Mouse (Mus musculus): ENCODE results near the gene Gnao1.

Gnao1 gene

GRCm38 (mm10) chr8:93845186-93845585 is 35.4 kb downstream of the Gnao1 start:
- DNase-seq (ENCODE audit: low spot score) = no peak

- DNase-seq (ENCODE audit: low spot score) = no peak
Observed at GRCm38 (mm10) chr8:93852087-93852645, 42.4 kb downstream of the Gnao1 start.

GRCm38 (mm10) chr8:93852851-93853461 is 43.2 kb downstream of the Gnao1 start:
- no peak for DNase-seq (ENCODE audit: low spot score)

- no peak for DNase-seq (ENCODE audit: low spot score)
Observed at GRCm38 (mm10) chr8:93854676-93855075, 44.9 kb downstream of the Gnao1 start.

GRCm38 (mm10) chr8:93855272-93855671 is 45.5 kb downstream of the Gnao1 start:
- DNase-seq (ENCODE audit: low spot score) = no peak

- DNase-seq (ENCODE audit: low spot score) = no peak
Observed at GRCm38 (mm10) chr8:93857144-93857543, 47.4 kb downstream of the Gnao1 start.

- no peak for DNase-seq (ENCODE audit: low spot score)
Observed at GRCm38 (mm10) chr8:93858286-93858685, 48.5 kb downstream of the Gnao1 start.

- DNase-seq (ENCODE audit: low spot score) = no peak
Observed at GRCm38 (mm10) chr8:93860020-93860419, 50.3 kb downstream of the Gnao1 start.

GRCm38 (mm10) chr8:93864064-93864463 is 54.3 kb downstream of the Gnao1 start:
- no peak for DNase-seq (ENCODE audit: low spot score)

GRCm38 (mm10) chr8:93866271-93866670 is 56.5 kb downstream of the Gnao1 start:
- no peak for DNase-seq (ENCODE audit: low spot score)

- DNase-seq (ENCODE audit: low spot score) = no peak
Observed at GRCm38 (mm10) chr8:93868486-93869221, 58.9 kb downstream of the Gnao1 start.

- no peak for DNase-seq (ENCODE audit: low spot score)
Observed at GRCm38 (mm10) chr8:93871275-93871674, 61.5 kb downstream of the Gnao1 start.

- no peak for DNase-seq (ENCODE audit: low spot score)
Observed at GRCm38 (mm10) chr8:93878396-93878795, 68.6 kb downstream of the Gnao1 start.

- no peak for DNase-seq (ENCODE audit: low spot score)
Observed at GRCm38 (mm10) chr8:93879966-93880365, 70.2 kb downstream of the Gnao1 start.

- no peak for DNase-seq (ENCODE audit: low spot score)
Observed at GRCm38 (mm10) chr8:93881381-93881780, 71.6 kb downstream of the Gnao1 start.

- DNase-seq (ENCODE audit: low spot score) = no peak
Observed at GRCm38 (mm10) chr8:93883241-93883640, 73.5 kb downstream of the Gnao1 start.

- no peak for DNase-seq (ENCODE audit: low spot score)
Observed at GRCm38 (mm10) chr8:93883771-93884170, 74.0 kb downstream of the Gnao1 start.

GRCm38 (mm10) chr8:93884316-93884715 is 74.5 kb downstream of the Gnao1 start:
- no peak for DNase-seq (ENCODE audit: low spot score)

GRCm38 (mm10) chr8:93886181-93886580 is 76.4 kb downstream of the Gnao1 start:
- no peak for DNase-seq (ENCODE audit: low spot score)

- DNase-seq (ENCODE audit: low spot score) = no peak
Observed at GRCm38 (mm10) chr8:93888150-93888676, 78.4 kb downstream of the Gnao1 start.

- no peak for DNase-seq (ENCODE audit: low spot score)
Observed at GRCm38 (mm10) chr8:93888702-93889480, 79.1 kb downstream of the Gnao1 start.

GRCm38 (mm10) chr8:93893556-93893955 is 83.8 kb downstream of the Gnao1 start:
- no peak for DNase-seq (ENCODE audit: low spot score)
